Mouse (Mus musculus) forebrain, embryonic 11.5 days (tissue): ENCODE results near the gene Asic2. TPM values are rescaled to one million over a fixed set of nuclear protein-coding genes. Genes with fewer than 3 reads are reported as not detected.

Experiments used
- ATAC-seq: fragments of 200-750 bp; cut with Nextera tagmentation; replicated peaks from 2 replicates; pipeline ENCODE4 v1.8.0; 2017; ENCODE audit warnings: moderate TSS enrichment; ENCODE audit not compliant: low FRiP score
- DNase-seq: peaks from one replicate; pipeline ENCODE4 v3.0.0-alpha.2; 2017; ENCODE audit warnings: low spot score
- H3K27ac ChIP-seq: fragments of 300-500 bp; sonication (generic); 2 replicates; pipeline ENCODE4 v1.5.1; 2014; ENCODE audit warnings: low read depth, low read length
- H3K27me3 ChIP-seq: fragments of 300-500 bp; sonication (generic); 2 replicates; pipeline ENCODE4 v1.6.1; 2014; ENCODE audit warnings: mild to moderate bottlenecking, low read length, mixed read lengths; ENCODE audit not compliant: control insufficient read depth, insufficient read depth
- H3K36me3 ChIP-seq: fragments of 300-500 bp; sonication (generic); 2 replicates; pipeline ENCODE4 v1.6.1; 2014; ENCODE audit warnings: mild to moderate bottlenecking, low read length, moderate library complexity, mixed read lengths; ENCODE audit not compliant: control insufficient read depth, insufficient read depth
- H3K4me1 ChIP-seq: fragments of 300-500 bp; sonication (generic); replicated peaks from 2 replicates; pipeline ENCODE4 v1.6.1; 2014; ENCODE audit warnings: low read length, mixed read lengths; ENCODE audit not compliant: control insufficient read depth, insufficient read depth
- H3K4me2 ChIP-seq: fragments of 300-500 bp; sonication (generic); 2 replicates; pipeline ENCODE4 v1.6.1; 2014; ENCODE audit warnings: low read depth, mild to moderate bottlenecking, low read length, moderate library complexity, mixed read lengths; ENCODE audit not compliant: severe bottlenecking
- H3K4me3 ChIP-seq: fragments of 300-500 bp; sonication (generic); 2 replicates; pipeline ENCODE4 v1.5.1; 2014; ENCODE audit warnings: low read depth, low read length
- H3K9ac ChIP-seq: fragments of 300-500 bp; sonication (generic); 2 replicates; pipeline ENCODE4 v1.6.1; 2014; ENCODE audit warnings: low read length
- H3K9me3 ChIP-seq: fragments of 300-500 bp; sonication (generic); 2 replicates; pipeline ENCODE4 v1.6.1; 2016; ENCODE audit warnings: low read length, mixed read lengths; ENCODE audit not compliant: control insufficient read depth
- WGBS: fragments of 180-500 bp; shearing (Covaris S2); extraction: QIAGEN DNeasy Blood & Tissue Kit; methylation state at CpG from one replicate; pipeline ENCODE4 v1.1.7; 2014; 5-methylcytosine and 5-hydroxymethylcytosine counted together
- polyA plus RNA-seq: library from polyadenylated mRNA; unstranded; fragments of >200 nt; fragmentation: Nextera tagmentation; extraction: Ambion mirVana; gene quantifications from 2 replicates; pipeline ENCODE4 v1.2.1, GENCODE M21; 2014

The Asic2 gene
- polyA plus RNA-seq, 1 experiment from 2014 or later: 0.94 TPM

GRCm38 (mm10) chr11:81476231-81476630, 492.0 kb downstream of the Asic2 start:
- no peak overlapping the region for H3K9ac ChIP-seq
- no peaks in the 10 kb centered on the region for H3K4me1 ChIP-seq
- H3K36me3 ChIP-seq: no peaks in the 10 kb centered on the region
- ATAC-seq: no peak
- H3K4me2 ChIP-seq: no peak overlapping the region
- no peak overlapping the region for H3K4me3 ChIP-seq
- no peak for DNase-seq
- H3K9me3 ChIP-seq: no peaks in the 10 kb centered on the region
- H3K27ac ChIP-seq: no peak overlapping the region
- H3K27me3 ChIP-seq: no peaks in the 10 kb centered on the region

- no peaks in the 10 kb centered on the region for H3K4me1 ChIP-seq
- no peak overlapping the region for H3K4me3 ChIP-seq
- no peaks in the 10 kb centered on the region for H3K9me3 ChIP-seq
- H3K27me3 ChIP-seq: no peaks in the 10 kb centered on the region
- no peaks in the 10 kb centered on the region for H3K36me3 ChIP-seq
- no peak overlapping the region for H3K9ac ChIP-seq
- H3K27ac ChIP-seq: no peak overlapping the region
- H3K4me2 ChIP-seq: no peak overlapping the region
- ATAC-seq (no peak), DNase-seq (no peak)
- WGBS: 86% methylated on average over 2 of the region's 2 CpGs
Observed at GRCm38 (mm10) chr11:81474121-81474520, 494.1 kb downstream of the Asic2 start.

- H3K27me3 ChIP-seq: no peaks in the 10 kb centered on the region
- WGBS: 3% methylated on average over 5 of the region's 5 CpGs
- H3K36me3 ChIP-seq: no peaks in the 10 kb centered on the region
- no peak overlapping the region for H3K4me2 ChIP-seq
- H3K4me3 ChIP-seq: no peak overlapping the region
- no peak overlapping the region for H3K27ac ChIP-seq
- DNase-seq: peak; percentile 59
- ATAC-seq: no peak
- peaks cover 4% of the 10 kb centered on the region; the same call in 1 of the 2 replicates for H3K4me1 ChIP-seq
- no peaks in the 10 kb centered on the region for H3K9me3 ChIP-seq
- H3K9ac ChIP-seq: 0 out of 2 replicates have a peak overlapping the region, but pooled peaks have one; percentile 10
Observed at GRCm38 (mm10) chr11:81462199-81462598, 506.1 kb downstream of the Asic2 start.

- H3K4me2 ChIP-seq: no peak overlapping the region
- H3K27ac ChIP-seq: no peak overlapping the region
- H3K9me3 ChIP-seq: no peaks in the 10 kb centered on the region
- H3K36me3 ChIP-seq: no peaks in the 10 kb centered on the region
- 4% methylated on average over 4 of the region's 4 CpGs for WGBS
- no peak overlapping the region for H3K4me3 ChIP-seq
- no peak for ATAC-seq
- peaks cover 4% of the 10 kb centered on the region; the same call in 1 of the 2 replicates for H3K4me1 ChIP-seq
- H3K9ac ChIP-seq: 0 out of 2 replicates have a peak overlapping the region, but pooled peaks have one; percentile 10
- no peak for DNase-seq
- H3K27me3 ChIP-seq: no peaks in the 10 kb centered on the region
Observed at GRCm38 (mm10) chr11:81461748-81462147, 506.5 kb downstream of the Asic2 start.

- no peaks in the 10 kb centered on the region for H3K27me3 ChIP-seq
- no peak for DNase-seq
- H3K36me3 ChIP-seq: no peaks in the 10 kb centered on the region
- no peak overlapping the region for H3K4me2 ChIP-seq
- H3K4me3 ChIP-seq: no peak overlapping the region
- 89% methylated on average over 4 of the region's 4 CpGs for WGBS
- H3K4me1 ChIP-seq: peaks cover 8% of the 10 kb centered on the region; the same call in 1 of the 2 replicates
- H3K9ac ChIP-seq: no peak overlapping the region
- no peak for ATAC-seq
- H3K27ac ChIP-seq: no peak overlapping the region
- no peaks in the 10 kb centered on the region for H3K9me3 ChIP-seq
Observed at GRCm38 (mm10) chr11:81454921-81455320, 513.3 kb downstream of the Asic2 start.

- Histone ChIP-seq H3K27me3 (no peaks in the 10 kb centered on the region), H3K4me1 (peaks cover 8% of the 10 kb centered on the region; the same call in 1 of the 2 replicates), H3K27ac (no peak overlapping the region), H3K9ac (no peak overlapping the region), H3K9me3 (no peaks in the 10 kb centered on the region), H3K4me2 (no peak overlapping the region), H3K4me3 (no peak overlapping the region), H3K36me3 (no peaks in the 10 kb centered on the region)
- WGBS: 10% methylated on average over 1 of the region's 1 CpGs
- no peak for ATAC-seq
- no peak for DNase-seq
Observed at GRCm38 (mm10) chr11:81454111-81454510, 514.1 kb downstream of the Asic2 start.

GRCm38 (mm10) chr11:81449271-81449705, 519.0 kb downstream of the Asic2 start:
- WGBS: 27% methylated on average over 3 of the region's 3 CpGs
- Histone ChIP-seq H3K36me3 (no peaks in the 10 kb centered on the region), H3K9me3 (no peaks in the 10 kb centered on the region), H3K4me2 (no peak overlapping the region), H3K27ac (no peak overlapping the region), H3K9ac (no peak overlapping the region), H3K4me3 (no peak overlapping the region), H3K27me3 (no peaks in the 10 kb centered on the region), H3K4me1 (peaks cover 7% of the 10 kb centered on the region; the same call in 1 of the 2 replicates)
- ATAC-seq: 0 out of 2 replicates have a peak, but pooled peaks have one; percentile 21
- peak; percentile 59 for DNase-seq

GRCm38 (mm10) chr11:81446347-81446746, 521.9 kb downstream of the Asic2 start:
- no peak for DNase-seq
- Histone ChIP-seq H3K9ac (no peak overlapping the region), H3K4me3 (no peak overlapping the region), H3K27me3 (no peaks in the 10 kb centered on the region), H3K4me2 (no peak overlapping the region), H3K36me3 (no peaks in the 10 kb centered on the region), H3K27ac (no peak overlapping the region), H3K9me3 (no peaks in the 10 kb centered on the region), H3K4me1 (no peaks in the 10 kb centered on the region; the same call in 1 of the 2 replicates)
- no peak for ATAC-seq
- WGBS: 83% methylated on average over 1 of the region's 1 CpGs

GRCm38 (mm10) chr11:81426857-81427256, 541.4 kb downstream of the Asic2 start:
- WGBS: 78% methylated on average over 14 of the region's 14 CpGs
- no peaks in the 10 kb centered on the region for H3K9me3 ChIP-seq
- ATAC-seq: no peak

More at GRCm38 (mm10) chr11:81426857-81427256, 541.4 kb downstream of the Asic2 start:
- no peaks in the 10 kb centered on the region for H3K4me1 ChIP-seq
- H3K4me3 ChIP-seq: no peak overlapping the region
- no peak overlapping the region for H3K4me2 ChIP-seq
- no peaks in the 10 kb centered on the region for H3K36me3 ChIP-seq
- no peak for DNase-seq
- H3K9ac ChIP-seq: no peak overlapping the region
- H3K27me3 ChIP-seq: no peaks in the 10 kb centered on the region
- no peak overlapping the region for H3K27ac ChIP-seq
